Mouse (Mus musculus): ENCODE measurements around the gene Lyrm4.

Lyrm4 gene

DNA sequence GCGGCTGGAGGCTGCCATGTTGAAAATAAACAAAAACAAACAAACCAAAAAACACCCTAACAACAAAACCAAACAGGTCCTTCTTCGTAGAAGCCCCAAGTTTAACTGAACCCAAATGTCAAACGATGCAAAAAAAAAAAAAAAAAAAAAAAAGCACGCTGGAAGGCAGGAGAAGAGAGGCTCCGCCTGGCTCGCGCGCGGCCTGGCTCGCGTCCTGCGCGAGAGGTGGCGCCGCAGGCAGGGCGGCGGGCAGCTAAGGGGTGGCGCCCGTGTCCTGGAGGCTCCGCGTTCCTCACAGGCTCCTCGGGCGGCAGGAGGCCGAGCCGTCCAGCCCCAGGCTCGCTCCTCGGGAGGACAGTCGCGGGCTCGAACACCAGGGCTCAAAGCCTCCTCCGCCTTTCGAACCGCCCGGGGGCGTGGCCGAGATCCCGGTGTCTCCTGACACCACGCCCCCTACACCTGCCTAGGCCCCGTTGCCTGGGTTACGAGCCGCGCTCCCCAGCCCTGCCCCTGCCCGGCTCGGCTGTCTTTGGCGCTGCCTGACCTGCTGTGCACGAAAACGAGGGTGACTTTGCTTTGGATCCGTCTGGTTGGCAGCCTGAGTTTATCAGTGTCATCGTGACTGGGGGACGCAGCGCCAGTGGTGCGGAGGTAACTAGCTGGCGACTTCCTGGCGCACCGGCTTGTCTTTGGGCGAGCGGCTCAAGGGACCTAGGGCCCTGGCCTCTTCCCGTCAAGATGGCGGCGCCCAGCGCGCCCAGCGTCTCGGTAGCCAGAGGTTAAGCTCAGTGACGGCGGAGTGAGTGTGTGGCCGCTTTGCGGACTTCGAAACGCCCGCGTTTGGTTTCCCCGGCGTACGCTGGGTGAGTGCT lies at the start of gene Lyrm4, which contains the start of gene Fars2:
Gene Lyrm4, minus strand, starts transcription at position 384 of the 872 bp plus-strand sequence.
Gene Fars2, plus strand, starts transcription at position 270 of the 872 bp plus-strand sequence.
- peak; percentile 96 to 97 for DNase-seq (ENCODE audit: low spot score in 2 of 2)

GRCm38 (mm10) chr13:36163898-36164297 lies 46.6 kb upstream of the Lyrm4 start:
- no peak for DNase-seq (ENCODE audit: low spot score in 2 of 2)

DNA sequence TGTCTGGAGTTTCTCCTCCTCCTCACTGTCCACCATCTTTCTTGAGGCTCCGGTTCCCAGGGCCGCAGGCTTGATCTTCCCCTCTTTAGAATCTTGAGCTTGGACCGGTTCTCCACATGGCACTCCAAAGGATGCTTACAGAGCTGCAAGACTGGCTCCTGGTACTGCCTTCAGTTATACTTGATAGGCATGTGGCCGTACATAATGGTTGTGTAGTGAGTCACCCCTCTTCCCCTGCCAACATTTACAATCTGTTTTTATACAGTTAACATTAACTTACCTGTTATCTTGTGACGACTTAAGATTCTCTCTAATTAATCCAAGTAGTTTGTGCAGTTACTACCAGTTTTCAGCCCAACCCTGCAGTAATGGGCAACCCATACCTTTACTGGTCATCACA lies 46.1 kb upstream of the Lyrm4 start:
- no peak for DNase-seq (ENCODE audit: low spot score in 2 of 2)

DNA sequence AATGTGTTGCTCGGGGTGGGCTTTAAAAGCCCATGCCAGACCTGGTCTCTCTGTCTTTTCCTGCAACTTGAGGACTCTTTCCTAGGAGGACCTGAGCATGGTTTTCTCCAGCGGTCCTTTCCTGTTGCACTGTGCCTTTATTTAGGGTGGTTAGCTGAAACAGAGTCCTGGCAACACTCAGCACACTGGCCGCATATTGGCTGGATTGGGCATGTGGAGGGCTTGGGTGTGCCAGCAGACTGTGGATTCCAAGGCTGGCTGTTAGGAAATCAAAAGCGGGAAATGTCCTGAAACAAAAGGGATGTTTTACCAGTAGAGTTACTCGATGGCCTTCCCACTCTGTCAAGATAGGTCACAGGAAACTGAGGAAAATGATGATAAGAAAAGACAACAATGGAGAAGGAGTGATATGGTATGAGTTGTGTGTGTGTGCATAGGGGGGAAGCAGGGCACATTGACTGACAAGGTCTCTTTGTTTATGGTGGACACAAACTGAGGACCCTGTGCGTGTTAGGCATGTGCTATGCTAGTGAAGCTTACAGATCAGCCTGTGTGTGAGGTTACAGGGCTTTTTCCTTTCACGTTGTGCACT lies 39.1 kb upstream of the Lyrm4 start:
- DNase-seq (ENCODE audit: low spot score in 2 of 2): no peak

- no peak for DNase-seq (ENCODE audit: low spot score in 2 of 2)
These were observed 35.6 kb upstream of the Lyrm4 start for GRCm38 (mm10) chr13:36152728-36153498.

- no peak for DNase-seq (ENCODE audit: low spot score in 2 of 2)
These were observed 32.9 kb upstream of the Lyrm4 start for GRCm38 (mm10) chr13:36150272-36150671.

DNA sequence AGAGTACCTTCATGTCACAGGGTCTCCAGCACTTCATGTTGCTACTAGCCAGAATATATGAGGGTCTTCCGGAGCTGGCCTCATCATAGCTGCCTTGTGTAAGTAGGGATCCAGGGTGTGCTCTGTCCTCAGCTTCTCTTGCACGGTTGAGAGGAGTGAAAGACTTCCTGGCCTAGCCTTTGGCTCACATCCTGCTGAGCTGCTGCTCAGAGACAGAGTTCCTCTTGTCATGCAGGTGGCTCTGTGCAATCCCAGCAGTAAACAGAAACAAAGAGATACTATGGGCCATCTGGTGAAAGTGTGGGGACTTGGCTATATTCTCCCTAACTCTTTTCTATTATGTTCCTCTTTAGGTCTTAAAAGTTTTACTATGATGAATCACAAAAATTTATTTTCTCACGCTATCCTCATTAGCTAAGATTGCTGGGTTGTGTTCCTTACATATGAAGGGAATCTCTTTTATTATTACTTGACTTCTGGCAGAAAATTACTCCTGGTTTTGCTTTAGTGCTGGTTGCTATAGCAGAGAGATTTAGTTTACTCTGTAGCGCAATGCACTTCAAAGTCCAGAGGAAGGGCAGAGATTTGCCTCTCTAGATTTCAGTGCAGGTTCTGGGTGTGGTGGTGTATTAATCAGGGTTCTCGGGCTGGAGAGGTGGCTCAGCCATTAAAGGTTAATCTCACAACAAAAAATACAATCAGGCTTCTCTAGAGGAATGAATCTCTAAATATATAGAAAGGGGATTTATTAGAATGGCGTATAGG lies 32.0 kb upstream of the Lyrm4 start:
- DNase-seq (ENCODE audit: low spot score in 2 of 2): no peak

- no peak for DNase-seq (ENCODE audit: low spot score in 2 of 2)
These were observed 28.3 kb upstream of the Lyrm4 start for GRCm38 (mm10) chr13:36145601-36146000.

- no peak for DNase-seq (ENCODE audit: low spot score in 2 of 2)
These were observed 23.1 kb upstream of the Lyrm4 start for GRCm38 (mm10) chr13:36140247-36141016.

GRCm38 (mm10) chr13:36139703-36140102 lies 22.4 kb upstream of the Lyrm4 start:
- DNase-seq (ENCODE audit: low spot score in 2 of 2): no peak

GRCm38 (mm10) chr13:36131992-36132649 lies 14.8 kb upstream of the Lyrm4 start:
- DNase-seq (ENCODE audit: low spot score in 2 of 2): peak in 1 of 2 experiments; percentile 15

DNA sequence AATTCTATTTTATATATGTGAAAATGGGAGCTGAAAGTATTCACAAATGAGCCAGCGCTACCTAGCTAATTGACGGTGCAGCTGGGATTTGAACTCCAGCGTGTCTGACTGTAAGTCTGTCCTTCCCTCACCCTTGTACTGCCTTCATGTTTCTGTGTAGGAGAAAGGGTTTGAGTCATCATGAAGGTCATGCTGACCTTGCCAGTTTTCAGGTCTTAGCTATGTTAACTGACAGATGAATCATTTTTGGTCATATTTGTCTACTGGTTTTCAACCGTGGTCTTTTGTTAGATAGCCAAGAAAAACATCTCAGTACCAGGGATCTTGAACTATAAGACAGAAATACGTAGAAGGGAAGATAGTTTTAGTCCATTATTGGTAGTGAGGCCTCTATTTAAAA lies 14.1 kb upstream of the Lyrm4 start:
- DNase-seq (ENCODE audit: low spot score in 2 of 2): no peak

- no peak for DNase-seq (ENCODE audit: low spot score in 2 of 2)
These were observed 12.2 kb upstream of the Lyrm4 start for GRCm38 (mm10) chr13:36129360-36130054.

DNA sequence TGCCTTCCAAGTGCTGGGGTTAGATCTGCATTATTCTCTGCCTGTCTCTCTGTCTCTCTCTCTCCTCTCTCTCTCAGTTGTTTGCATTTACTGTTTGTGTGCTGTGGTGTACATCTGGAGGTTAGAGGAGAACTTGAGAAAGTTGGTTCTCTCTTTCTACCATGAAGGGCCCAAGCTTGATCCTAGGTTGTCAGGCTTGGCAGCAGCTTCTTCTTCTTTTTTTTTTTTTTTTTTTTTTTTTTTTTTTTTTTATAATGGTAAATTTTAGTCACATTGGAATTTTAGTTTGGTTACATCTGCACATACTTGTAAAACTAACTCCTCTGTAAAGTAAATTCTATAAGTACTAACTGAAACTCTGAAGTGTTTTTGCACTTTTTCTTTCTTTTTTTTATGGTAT lies 3.3 kb upstream of the Lyrm4 start:
- DNase-seq (ENCODE audit: low spot score in 2 of 2): no peak

- DNase-seq (ENCODE audit: low spot score in 2 of 2): no peak
These were observed 2.4 kb upstream of the Lyrm4 start for GRCm38 (mm10) chr13:36119684-36120083.

- peak; percentile 23 to 28 for DNase-seq (ENCODE audit: low spot score in 2 of 2)
These were observed 695 bp downstream of the Lyrm4 start for GRCm38 (mm10) chr13:36116520-36117142.

DNA sequence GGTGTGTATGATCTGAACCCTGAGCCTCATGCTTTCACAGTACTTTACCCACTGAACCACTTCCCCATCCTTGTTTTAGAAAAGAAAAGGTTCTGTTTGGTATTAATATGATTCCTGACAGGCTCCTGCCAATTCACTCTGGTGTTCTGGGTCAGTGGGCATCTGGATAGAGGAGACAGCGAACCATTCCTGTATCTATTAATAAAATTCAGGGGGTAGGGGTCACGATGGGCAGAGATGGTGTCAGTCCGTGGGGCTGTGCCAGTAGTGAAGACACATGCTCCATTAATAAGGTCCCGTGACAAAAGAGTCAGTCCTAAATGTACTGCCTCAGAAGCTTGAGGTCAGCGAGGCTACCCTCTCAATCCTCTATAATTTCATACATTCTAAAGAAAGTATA lies 4.1 kb downstream of the Lyrm4 start:
- DNase-seq (ENCODE audit: low spot score in 2 of 2): no peak

DNA sequence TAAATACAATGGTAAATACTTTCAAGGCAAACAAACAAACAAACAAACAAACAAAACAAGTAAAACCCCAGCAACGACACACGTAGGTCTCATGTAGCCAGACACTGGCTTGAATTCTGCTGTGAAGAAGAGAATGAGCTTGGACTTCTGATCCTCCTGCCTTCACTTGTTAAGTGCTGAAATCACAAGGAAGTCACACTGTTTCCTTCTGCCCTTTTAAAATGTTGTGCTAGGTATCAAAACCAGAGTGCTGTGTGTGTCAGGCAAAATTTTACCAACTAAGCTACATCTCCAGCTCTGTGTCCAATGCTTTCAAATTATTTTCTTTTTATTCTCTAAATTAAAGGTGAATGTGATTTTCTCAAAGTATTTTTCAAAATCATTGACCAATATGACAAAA lies 6.0 kb downstream of the Lyrm4 start:
- no peak for DNase-seq (ENCODE audit: low spot score in 2 of 2)

DNA sequence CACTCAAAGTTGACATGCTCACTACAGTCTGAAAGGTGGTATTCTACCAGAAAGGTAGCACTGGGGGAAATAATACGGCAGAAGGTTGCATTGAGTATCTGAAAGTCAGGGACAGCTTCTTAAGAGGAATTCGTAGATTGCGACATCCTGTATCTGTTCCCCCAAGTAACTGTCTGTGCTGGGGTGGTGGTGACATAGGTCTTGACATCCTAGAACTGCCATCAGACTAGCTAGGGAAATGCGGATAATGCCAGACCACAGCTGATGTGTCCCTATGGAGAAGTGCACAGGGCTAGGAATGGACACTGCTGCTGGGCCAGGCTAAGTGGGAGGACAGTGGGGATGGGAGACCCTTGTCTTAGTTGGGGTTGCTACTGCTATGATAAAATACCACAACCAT lies 8.8 kb downstream of the Lyrm4 start:
- DNase-seq (ENCODE audit: low spot score in 2 of 2): no peak
